Mouse (Mus musculus): ENCODE data around the gene Tmc6.
"Not testable (repeated sequence)": the region's sequence is repeated elsewhere in the genome, so short reads cannot be mapped to it uniquely, and the experiment has no call there.

Tmc6 gene

GRCm38 (mm10) chr11:117810401-117811046 lies 28.5 kb upstream of the Tmc6 start:
- peak; percentile 93 to 96 for DNase-seq

GRCm38 (mm10) chr11:117809407-117810311 lies 27.7 kb upstream of the Tmc6 start, which contains the start of the genes Gm20708 and Syngr2:
Gm20708 (plus strand) TSS chr11:117809668.
Syngr2 (plus strand) TSS chr11:117809668.
- DNase-seq: peak; percentile 83 to 89

- DNase-seq: no peak
These were observed 24.8 kb upstream of the Tmc6 start for GRCm38 (mm10) chr11:117806781-117807180.

- no peak for DNase-seq
These were observed 21.2 kb upstream of the Tmc6 start for GRCm38 (mm10) chr11:117803166-117803688.

GRCm38 (mm10) chr11:117801650-117802049 lies 19.7 kb upstream of the Tmc6 start:
- no peak for DNase-seq

- no peak for DNase-seq
These were observed 18.0 kb upstream of the Tmc6 start for GRCm38 (mm10) chr11:117800038-117800437.

GRCm38 (mm10) chr11:117799174-117799573 lies 17.2 kb upstream of the Tmc6 start:
- DNase-seq: no peak

GRCm38 (mm10) chr11:117798160-117798541 lies 16.2 kb upstream of the Tmc6 start:
- no peak for DNase-seq

- no peak for DNase-seq
These were observed 15.6 kb upstream of the Tmc6 start, which contains the start of gene 6030468B19Rik for GRCm38 (mm10) chr11:117797511-117798159. 6030468B19Rik (plus strand) TSS chr11:117797660.

GRCm38 (mm10) chr11:117796954-117797353 lies 15.0 kb upstream of the Tmc6 start:
- no peak for DNase-seq

- DNase-seq: no peak
These were observed 12.1 kb upstream of the Tmc6 start for GRCm38 (mm10) chr11:117794035-117794551.

GRCm38 (mm10) chr11:117792281-117792888 lies 10.4 kb upstream of the Tmc6 start:
- DNase-seq: peak; percentile 81 to 89

GRCm38 (mm10) chr11:117791441-117791761 lies 9.4 kb upstream of the Tmc6 start:
- DNase-seq: no peak

- peak; percentile 65 to 82 for DNase-seq
These were observed 8.9 kb upstream of the Tmc6 start for GRCm38 (mm10) chr11:117790703-117791440.

GRCm38 (mm10) chr11:117790286-117790685 lies 8.3 kb upstream of the Tmc6 start:
- peak; percentile 83 to 86 for DNase-seq

GRCm38 (mm10) chr11:117788481-117788880 lies 6.5 kb upstream of the Tmc6 start:
- DNase-seq: not testable (repeated sequence)

GRCm38 (mm10) chr11:117786294-117786693 lies 4.3 kb upstream of the Tmc6 start:
- peak; percentile 78 to 85 for DNase-seq

- peak; percentile 59 to 77 for DNase-seq
These were observed 1.8 kb upstream of the Tmc6 start for GRCm38 (mm10) chr11:117783683-117784309.

GRCm38 (mm10) chr11:117783089-117783488 lies 1.1 kb upstream of the Tmc6 start:
- peak; percentile 82 to 88 for DNase-seq

GRCm38 (mm10) chr11:117782705-117783034 lies 672 bp upstream of the Tmc6 start:
- no peak for DNase-seq

- peak; percentile 75 to 87 for DNase-seq
These were observed 688 bp downstream of the Tmc6 start for GRCm38 (mm10) chr11:117781199-117781821.

Measured in kidney, postnatal 4 days (tissue).